Mouse (Mus musculus) kidney, postnatal 36 days (tissue): ENCODE data around the gene Gm11549.

Source experiments
- DNase-seq, 2 experiments: peaks; one replicate each; pipeline ENCODE4 v3.0.0; 2021 to 2022; ENCODE audit warnings: mixed read lengths in 2 of 2

Gm11549 gene

DNA sequence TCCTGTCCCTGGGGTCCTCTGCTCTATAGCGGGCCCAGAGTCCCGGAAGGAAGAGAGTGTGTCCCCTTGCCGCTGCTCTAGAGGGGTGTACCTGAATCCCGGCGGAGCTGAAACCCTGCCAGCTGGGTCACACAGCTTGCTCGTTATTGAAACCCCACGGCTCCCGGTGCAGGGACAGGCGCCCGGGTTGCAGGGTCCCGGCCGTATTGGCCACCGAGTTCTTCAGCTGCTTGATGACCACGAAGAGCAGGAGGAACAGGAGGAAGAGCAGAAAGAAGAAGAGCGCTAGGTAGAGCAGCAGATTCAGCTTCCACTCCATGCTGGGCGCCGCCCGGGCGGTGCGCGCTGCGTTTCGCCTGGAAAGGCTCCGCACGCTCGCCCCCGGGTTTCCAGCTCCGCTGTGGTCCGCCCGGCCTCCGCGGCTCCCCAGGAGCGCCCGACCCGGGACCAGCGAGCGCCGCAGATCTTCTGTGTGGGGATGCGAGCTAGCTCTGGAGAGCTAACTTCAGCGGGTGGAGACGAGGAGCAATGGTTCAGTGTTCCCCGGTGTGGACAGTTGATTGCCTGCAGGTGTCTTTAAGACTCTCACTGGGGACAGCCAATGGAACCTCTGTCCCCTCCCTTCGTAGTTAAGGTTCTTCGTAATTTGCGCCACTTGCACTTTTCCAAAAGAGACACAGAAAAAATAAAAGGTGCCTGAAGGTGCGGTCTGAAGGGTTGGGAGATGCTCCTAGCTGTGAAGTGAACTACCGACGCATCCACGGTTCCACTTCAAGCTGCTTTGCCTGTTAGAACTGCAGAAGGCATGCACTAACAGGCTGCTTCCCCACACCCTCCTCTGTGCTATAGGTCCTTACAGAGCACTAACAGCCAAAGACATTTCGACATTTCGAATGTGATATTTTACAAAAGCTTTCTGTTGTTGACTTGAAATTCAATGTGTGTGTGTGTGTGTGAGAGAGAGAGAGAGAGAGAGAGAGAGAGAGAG is at the start of gene Gm11549:
Gm11549 (minus strand) TSS at position 741 of the 988 bp plus-strand sequence.
- DNase-seq, result peak in 1 of 2 experiments; percentile 19

DNA sequence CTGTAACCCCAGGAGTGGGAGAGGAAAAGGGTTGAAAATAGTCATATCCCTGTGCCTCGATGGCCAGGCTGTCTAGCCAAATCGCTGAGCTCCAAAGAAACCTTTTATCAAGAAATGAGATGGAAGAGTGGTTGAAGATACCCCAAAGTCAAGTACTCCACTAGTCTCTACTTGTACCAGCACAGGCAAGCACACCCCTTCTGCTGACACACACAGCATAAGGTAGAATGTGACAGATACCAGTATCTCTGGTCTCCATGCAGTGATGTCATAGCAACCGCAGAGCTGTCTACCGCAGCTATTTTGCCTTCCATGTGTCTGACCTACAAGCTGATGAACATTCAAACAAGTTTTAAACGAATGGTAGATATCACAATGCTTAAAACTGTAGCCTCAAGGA is 48.2 kb upstream of the Gm11549 start:
- no peak for DNase-seq

DNA sequence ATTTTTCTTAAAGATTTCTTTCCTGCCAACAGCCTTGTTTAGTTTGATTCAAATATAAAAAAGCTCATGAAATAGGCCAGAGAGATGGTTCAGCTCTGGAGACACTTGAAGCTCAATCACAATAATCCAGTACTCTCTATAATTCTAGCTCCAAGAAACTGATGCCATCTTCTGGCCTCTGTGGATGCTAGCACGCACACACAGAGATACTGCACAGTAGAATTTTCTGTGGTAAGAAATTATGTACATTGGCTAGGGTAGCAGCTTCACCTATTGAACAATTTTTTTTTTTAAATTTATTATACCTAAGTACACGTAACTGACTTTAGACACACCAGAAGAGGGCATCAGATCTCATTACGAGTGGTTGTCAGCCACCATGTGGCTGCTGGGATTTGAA is 42.1 kb upstream of the Gm11549 start:
- DNase-seq, result no peak

DNA sequence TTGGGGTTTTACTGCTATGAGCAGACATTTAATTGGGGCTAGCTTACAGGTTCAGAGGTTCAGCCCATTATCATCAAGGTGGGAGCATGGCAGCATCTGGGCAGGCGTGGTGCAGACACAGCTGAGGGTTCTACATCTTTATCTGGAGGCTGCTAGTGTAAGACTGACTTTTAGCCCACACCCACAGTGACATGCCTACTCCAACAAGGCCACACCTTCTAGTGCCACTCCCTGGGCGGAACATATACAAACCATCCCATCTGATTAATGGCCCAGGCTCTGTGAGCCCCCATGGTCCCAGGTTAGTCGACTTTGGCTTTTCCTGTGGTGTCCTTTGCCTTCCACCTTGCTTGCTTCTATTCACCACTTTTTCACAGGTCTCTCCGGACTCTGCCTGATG is 38.0 kb upstream of the Gm11549 start:
- DNase-seq, result no peak

DNA sequence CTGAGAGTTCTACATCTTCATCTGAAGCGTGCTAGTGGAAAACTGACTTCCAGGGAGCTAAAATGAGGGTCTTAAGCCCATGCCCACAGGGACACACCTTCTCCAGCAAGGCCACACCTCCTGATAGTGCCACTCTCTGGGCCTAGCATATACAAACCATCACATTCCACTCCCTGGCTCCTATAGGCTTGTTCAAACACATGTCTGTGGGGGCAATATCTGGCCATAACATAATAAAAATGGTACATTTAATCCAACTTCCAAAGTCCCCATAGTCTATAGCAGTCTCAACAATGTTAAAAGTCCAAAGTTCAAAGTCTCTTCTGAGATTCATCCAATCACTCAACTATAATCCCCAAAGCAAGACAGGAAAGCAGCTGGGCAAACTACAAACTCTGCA is 36.0 kb upstream of the Gm11549 start:
- DNase-seq, result no peak

DNA sequence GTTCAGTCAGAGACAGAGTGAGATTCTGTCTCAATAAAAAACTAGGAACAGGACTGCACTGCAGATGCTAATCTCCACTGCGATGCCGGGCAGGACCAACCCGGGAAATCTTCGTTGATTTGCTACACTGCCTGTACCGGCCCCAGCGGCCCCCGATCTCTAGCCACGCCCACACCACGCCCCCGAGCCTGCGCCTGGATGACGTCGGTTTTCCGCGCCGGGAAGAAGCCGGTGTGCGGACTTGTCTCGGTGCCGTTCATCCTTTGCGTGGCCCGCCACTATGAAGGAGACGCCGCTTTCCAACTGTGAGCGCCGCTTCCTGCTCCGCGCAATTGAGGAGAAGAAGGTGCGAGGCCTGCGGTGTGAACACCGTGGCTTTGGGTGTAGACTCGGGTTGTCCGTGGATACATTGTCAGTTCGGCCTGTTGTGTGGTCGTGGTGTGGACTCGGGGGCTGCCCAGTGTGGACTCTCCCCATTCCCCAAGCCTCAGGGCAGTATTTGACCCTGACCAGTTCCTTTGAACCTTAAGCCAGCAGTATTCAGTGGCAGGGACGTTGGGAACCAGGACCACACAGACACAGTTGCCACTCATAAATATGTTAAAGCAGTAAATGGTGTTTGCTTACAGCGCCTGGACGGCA is 30.9 kb upstream of the Gm11549 start, which contains the start of gene Exosc9:
Exosc9 (plus strand) TSS at position 201 of the 642 bp plus-strand sequence.
- DNase-seq, result peak; percentile 92 to 97

DNA sequence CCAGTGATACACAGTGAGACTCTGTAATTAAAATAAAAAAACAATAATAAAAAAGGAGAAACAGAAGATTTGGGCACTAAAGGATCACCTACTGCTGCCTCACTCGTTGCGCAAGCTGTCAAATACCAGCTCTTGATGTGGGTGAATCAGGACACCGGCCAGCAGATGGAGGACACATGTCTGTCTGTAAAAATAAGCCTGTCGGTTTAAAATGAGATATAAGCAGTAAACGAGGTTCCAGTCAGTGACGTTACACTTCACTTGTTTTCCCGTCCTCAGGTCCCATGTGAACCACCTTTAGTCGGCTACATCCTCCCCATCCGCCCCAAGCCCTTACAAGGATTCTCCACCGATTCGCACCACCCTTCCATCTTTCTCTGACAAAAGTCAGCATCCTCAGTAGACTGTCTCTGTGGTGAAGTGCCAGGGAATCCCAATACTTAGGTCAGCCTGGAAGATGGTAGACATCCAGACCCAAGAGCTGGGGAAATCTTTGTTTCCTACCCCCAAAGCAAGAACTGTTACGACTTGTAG is 30.3 kb upstream of the Gm11549 start:
- peak in 1 of 2 experiments; percentile 10 for DNase-seq

DNA sequence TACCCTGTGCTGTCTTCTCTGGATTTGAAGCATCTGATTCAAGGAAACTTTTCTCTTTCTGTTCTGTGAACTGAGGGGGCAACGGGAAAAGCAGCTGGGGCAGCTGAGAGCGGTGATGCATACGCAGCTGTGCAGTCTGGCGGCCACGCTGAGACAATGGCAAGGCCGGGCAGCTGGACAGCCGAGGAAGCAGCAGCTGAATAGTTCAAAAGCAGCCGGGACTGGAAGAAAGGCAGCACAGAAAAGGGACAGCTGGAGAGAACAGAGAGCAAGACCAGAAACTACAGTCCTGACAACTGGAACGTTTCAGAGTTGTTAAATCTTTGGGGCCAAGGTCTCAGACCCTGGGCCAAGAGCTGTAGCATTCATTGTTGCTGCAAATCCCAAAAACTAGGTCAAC is 29.7 kb upstream of the Gm11549 start:
- no peak for DNase-seq

DNA sequence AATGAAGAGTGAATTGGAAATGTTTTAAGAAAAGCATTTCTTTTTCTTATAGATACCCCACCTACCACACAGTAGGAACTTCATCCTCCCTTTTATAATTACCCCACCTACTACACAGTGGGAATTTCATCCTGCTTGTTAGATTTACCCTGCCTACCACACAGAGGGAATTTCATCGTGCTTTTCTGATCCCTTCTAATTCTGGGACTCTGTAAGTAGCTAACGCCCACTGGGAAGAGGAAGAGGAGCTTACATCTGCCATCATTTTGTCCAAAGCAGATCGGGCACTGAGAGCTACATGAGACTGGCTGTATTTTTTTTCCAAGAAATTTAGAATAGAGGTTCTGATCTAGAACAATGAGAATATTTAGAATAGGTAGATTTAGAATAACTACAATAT is 23.3 kb upstream of the Gm11549 start:
- no peak for DNase-seq

DNA sequence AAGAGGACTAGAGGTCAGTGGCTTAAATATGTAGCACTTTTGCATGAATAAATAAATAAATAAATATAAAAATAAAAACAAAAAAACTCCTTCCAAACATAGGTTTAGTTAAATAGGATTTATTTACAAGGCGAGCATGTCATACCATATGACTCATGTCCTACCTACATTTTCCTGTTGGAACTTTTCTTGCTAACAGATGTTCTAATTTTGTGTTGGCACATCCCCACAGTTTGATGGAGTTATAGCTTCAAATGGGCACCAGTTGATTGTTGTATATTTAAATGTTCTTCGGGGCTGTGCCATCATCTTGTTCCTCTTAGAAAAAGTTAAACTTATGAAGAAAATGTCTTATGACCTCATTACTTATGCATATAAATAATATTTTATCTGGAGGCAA is 19.8 kb upstream of the Gm11549 start:
- DNase-seq, result no peak

DNA sequence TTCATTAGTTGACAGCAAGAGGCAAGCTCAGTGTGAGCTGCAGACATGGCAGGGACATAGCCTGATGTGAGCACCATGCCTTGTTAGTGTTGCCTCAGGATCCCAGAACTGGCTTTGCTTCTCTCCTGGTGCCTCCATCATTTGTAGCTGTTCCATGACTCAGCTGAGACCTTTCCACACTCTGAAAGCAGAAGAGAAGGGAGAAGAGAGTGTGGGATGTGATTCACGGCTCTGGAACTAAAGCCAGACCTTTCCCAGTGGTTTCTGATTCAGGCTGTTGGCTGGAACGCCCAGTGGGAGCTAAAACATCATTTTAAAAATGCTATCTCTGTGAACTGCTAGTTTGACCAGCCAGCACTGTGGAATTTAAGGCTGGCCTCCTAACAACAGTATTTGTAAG is 19.1 kb upstream of the Gm11549 start:
- no peak for DNase-seq

DNA sequence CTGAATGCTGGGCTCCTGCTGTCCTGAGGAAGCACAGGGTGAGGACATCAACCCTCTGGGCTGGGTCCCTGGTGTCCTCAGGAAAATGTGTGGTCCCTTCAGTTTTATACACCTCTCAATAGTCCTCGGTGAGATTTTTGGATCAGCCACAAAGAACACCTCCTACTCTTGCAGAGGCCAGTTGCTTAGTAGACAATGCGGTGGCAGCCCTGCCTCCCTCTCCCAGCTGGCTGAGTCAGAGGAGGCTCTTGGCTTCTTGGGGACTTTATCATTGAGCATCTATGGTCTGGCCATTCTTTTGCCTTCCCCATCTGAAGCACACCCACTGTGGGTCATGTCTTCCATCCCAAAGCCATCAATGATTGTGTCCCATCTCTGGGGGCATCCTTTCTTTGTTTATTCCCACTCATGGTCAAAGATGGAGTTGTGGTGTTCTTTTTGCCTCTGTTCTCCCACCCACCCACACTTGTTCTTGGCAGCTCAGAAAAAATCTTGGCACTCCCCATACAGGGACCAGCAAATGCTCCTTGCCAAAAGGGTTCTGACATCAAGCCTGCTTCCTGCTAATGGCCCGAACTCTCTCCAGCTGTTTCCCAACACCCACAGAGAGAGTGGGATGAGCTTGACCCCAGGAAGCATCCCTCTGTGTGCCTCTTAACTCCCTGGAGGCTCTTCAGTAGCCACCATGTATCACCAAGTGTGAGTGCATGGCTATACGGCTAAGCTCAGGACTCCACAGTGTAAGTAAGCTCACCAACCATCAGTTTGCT is 16.3 kb upstream of the Gm11549 start:
- DNase-seq, result no peak

DNA sequence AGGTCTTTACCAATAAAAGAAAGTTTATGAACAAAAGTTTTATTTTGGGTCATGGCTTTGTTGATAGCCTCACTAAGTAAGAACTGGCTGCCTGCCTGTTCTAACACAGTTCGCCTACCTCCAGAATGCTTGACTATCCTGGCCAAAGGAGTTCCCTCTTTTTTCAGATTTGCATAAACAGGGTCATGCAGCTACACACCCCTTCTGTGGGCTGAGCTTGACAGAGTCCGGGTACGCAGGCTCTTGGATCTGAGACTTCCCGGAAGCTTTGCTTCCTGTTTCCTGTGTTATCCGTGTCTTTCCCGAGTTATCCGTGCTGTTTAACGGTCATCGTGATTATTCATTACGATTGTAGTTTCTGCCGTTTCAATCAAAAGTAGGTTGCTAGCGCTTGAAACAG is 14.4 kb upstream of the Gm11549 start:
- DNase-seq, result no peak

DNA sequence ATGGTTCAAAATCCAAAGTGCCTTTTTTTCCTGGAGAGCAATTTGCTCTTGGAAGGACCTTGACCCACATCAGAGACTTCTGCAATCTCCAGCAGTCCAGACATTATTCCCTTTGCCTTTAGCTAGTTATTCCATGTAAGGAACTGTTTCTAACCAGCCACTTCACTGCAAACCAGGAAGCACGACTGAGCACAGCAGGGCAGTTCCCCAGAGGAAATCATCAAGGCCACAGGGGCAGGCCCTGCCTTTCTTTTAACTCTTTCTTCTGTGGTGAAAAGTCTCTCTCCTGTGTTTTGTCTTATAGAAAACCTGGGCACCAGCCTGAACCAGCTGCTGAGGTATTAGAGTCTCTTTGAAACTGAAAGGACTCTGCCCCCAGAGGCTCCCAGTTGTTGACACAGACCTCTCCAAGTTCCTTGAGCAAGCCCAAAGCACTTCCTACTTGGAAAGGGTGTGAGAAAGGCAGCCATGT is 11.6 kb upstream of the Gm11549 start:
- no peak for DNase-seq

DNA sequence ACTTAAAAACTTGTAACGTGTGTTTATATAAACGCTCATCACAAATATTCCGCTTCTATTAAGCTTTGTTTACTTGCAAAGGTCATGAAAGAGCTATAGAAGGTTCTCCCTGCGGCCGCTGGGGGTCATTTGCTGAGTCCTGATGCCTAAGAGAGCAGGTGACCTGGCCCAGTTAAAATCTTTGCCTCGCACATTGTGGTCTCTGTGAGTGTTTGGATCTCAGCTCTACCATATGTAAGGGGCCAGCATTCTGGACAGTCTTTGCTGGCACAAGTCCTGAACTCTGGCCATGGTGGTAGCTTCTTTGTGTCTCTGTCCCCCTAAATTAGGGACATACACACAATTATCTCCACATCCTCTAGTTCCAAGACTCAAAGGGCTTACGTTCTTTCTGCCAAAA is 11.1 kb upstream of the Gm11549 start:
- DNase-seq, result no peak

DNA sequence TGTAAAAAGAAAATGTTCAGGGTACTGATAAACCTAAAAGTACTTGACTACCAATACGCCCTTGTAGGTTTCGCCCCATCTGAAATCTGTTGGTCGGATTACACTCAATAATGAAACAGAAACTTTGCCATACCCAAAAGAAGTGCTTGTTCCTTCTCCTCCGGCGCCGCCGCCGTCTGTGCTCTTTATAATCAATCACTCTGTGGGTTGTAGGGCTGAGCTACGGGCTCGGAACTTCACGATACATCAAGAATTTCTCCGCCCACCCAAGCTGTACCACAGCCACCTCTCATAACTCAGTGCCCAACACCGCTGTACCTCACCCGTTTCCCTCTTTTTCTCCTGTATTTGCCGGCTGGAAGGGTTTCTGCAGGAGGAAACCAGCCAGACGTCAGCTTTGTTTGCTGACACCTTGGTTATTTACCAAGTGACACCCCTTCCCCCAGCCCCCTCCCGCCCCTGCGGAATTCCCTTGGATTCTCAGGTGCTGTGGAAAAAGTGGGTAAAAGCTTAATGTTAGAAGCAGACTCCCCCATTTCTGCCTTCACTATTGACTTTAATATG is 10.4 kb upstream of the Gm11549 start:
- DNase-seq, result no peak

DNA sequence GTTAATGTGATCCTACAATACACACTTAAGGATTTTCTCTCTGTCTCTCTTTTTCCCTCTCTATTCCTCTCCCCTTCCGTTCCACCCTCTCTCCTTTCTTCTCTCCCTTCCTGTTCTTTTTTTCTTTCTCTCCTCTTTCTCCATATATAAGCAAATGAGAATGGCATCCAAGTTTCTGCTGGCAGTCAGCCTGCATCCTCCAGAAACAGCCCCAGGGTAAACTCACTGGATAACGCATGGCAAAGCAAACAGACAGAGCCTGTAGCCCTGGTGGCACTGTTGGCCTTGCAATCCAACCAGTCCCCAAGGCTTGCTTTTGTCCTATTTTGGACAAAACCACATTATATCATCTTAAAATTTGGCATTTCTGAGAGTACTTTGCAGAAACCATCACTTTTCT is 9.6 kb upstream of the Gm11549 start:
- no peak for DNase-seq

DNA sequence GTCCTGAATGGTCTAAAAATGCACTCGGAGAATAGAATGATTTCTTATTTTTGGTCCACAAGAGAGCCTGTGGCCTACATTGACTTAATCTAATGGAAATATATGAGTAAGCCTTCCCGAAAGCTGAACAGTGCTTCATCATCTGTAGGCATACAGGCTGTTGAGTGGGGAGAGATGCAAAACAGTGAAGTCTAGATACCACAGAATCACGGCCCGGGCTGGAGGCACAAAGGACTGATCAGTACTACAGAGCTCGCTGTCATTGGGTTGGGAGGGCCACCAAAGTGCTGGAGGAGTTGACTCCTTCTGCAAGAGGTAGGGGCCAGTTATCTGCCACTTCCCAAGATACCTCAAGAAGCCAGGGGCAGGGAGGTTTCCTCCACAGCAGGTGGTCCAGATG is 9.2 kb upstream of the Gm11549 start:
- DNase-seq, result no peak

DNA sequence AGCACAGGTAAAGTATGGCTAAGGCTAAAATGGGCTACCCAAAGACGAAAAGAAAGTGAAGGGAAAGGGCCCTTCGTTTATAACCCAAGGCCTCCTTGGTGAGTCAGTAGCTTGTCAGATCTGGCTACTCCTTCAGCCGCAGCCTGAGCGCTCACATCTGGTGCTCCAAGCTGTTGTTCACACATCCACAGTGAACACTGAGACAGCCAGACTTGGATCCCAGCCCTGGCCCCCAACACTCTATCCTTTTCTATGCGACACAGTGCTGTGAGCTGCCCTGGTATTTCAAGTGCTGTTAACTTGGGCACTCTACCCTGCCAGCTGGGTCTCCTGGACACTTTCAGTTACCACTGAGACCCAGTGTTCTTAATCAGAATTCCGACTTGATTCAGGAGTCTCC is 8.7 kb upstream of the Gm11549 start:
- DNase-seq, result no peak

DNA sequence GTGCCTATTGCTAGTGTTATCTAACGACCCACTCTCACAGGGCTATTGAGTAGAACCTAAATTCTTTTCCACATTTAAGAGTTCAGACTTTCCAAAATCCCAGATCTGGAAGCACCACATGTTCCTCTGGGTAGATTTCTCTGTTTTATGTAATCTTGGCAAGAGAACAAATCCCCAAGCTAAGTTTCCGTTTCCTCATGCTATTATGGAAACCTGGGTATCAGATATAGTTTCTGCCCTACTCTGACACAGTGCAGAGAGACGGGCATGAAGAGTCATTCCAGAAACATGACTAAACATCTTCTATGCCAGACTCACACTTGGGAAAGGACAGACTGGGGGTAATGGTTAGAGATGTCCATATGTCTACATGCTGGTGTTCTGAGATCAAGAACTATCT is 2.9 kb upstream of the Gm11549 start:
- DNase-seq, result no peak

DNA sequence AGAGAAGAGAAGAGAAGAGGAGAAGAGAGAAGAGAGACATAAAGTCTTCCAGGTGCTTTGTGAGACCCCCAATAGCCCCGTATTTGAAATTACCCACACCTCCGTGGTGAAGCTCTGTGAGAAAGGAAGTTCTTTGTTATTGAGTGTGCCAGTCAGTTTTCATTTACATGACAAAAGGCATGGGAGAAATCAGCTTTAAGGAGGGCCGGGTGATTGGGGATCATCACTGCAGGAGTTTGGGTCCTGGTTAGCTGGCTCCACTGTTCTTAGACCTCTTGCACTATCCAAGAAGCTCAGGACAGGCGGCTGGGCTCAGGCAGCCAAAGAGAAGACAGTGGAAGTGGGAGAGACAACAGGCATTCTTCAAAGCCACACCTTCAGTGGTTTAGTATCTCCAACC is 524 bp upstream of the Gm11549 start:
- DNase-seq, result no peak

DNA sequence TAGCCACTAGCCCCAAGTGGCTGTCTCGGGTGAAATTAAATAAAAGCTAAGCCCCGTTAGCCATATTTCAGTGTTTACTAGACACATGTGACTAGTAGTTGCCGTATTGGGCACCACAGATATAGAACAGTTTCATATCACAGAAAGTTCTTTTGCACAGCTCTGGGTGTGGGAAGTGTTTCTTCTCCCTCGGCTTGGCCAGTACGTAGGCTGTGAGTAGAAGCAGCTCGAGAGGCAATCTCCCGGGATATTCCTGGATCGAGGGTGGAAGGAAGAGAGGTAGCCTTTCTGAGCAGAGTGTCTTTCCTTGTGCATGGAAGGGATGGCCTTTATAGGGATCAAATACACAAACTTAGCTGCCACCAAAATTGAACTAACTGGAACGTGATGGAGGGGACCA is 5.4 kb downstream of the Gm11549 start:
- no peak for DNase-seq

DNA sequence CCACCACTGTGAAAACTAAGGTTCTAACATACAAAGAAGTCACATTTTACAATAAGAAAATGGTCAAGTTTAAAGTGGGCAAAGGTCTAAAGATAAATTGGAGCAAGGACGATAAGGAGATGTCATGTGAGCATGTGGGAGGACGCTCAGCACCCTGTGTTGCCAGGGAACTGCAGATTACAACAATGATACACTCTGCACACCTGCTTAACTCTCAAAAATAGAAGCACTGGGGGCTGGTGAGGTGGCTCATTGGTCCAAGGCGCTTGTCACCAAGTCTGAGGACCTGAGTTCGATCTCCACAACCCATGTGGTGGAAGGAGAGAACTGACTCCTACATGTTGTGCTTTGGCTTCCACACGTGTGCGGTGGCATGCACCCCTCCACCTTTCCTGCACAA is 10.1 kb downstream of the Gm11549 start:
- no peak for DNase-seq
